Mouse (Mus musculus) stomach, postnatal 0 days (tissue): Measurements from ENCODE around the gene Cd302.

Experiments used
- CTCF ChIP-seq: IDR thresholded peaks from 2 replicates; pipeline ENCODE4 v1.5.1; 2016; ENCODE audit warnings: antibody characterized with exemption, low read depth, mild to moderate bottlenecking, moderate library complexity
- EP300 ChIP-seq: optimal IDR thresholded peaks from 2 replicates; pipeline ENCODE3; 2016; ENCODE audit warnings: antibody characterized with exemption

DNA sequence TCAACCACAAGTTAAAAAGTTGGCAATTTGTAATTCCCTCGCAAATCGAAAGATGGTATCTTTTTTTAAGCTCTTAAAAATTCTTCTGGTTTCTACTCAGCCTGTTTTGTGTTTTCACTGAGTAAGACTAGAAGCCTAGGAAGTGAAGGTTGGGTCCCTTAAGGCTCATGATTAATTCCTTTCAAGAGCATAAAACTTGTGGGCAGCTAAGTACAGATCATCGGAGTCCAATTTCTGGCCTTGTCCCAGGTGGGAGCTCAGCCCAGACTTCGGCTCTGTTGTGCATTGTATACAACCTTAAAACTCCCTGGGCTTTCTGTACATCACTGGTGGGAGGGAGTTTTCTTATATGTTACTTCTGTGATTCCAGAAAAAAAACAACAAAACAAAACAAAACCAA lies 19.5 kb upstream of the Cd302 start:
- TF ChIP-seq CTCF (no peak), EP300 (no peak)
